Mouse (Mus musculus): ENCODE data around the gene Ankdd1b.

GRCm38 (mm10) chr13:96389301-96389700, 81.7 kb downstream of the Ankdd1b start:
- TF ChIP-seq CTCF (IDR thresholded peaks at IDR 0.05; ENCODE audit: low read depth, low read length): no peak
- no peak for TF ChIP-seq POLR2A (IDR thresholded peaks at IDR 0.05; ENCODE audit: extremely low read depth, insufficient read depth, low read length)
